In the genomic region with DNA sequence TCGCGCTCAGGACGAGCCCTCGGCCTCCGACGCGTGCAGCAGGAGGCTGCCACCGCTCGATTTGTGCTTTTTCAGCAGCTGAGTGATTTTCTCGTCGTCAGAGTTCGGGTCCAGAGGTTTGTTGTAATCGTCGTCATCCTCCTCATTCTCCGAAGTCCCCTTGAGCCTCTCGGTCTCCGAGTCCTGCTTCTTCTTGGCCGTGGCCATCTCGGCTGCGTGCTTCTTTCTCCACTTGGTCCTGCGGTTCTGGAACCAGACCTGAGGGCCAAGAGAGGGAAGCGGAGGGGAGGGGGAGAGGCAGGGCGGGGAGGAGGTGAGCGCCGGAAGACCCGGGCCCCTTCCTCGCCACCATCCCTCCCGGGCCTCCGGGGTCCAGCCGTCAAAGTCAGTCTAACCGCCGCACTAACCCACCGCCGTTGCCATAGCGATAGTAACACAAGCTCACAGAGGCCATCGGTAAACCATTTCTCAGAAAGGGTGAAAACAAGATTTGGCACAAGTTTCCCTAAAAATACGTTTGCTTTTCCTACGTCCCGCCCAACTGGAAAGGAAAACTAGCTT, we compare ENCODE assay signal across 11 mouse cellular contexts. TPM values are rescaled to one million over a fixed set of nuclear protein-coding genes. Genes with fewer than 3 reads are reported as not detected.
DNase-seq lines count a peak whose midpoint lies in the region; ATAC-seq and TF ChIP-seq lines count a peak whose summit lies in the region.
"Had no signal": no experiment of that assay in that cellular context is flagged by ENCODE, and none has a peak within 500 bp of the region (broad histone marks: within the 10 kb centered on the region; RNA-seq: fewer than 3 reads in every experiment).

No protein-coding gene starts in this region.

- intact Hi-C loops in heart, postnatal 36 days (cut with DNase I) = no loop called here

- H3K27ac ChIP-seq in heart, embryonic 13.5 days (replicated peaks) = no peak overlapping the region
- H3K27ac ChIP-seq in ES-E14 (ENCODE audit: insufficient read depth, low read depth, low read length, poor library complexity, severe bottlenecking) = no peak overlapping the region
- H3K27ac ChIP-seq in midbrain, embryonic 13.5 days = no peak overlapping the region
- H3K27ac ChIP-seq: liver, embryonic 14.5 days had no signal

- peaks cover 97% of the 10 kb centered on the region for H3K27me3 ChIP-seq in heart, embryonic 13.5 days (replicated peaks)
- H3K27me3 ChIP-seq in midbrain, embryonic 13.5 days = peaks cover 92% of the 10 kb centered on the region

- H3K4me1 ChIP-seq in heart, embryonic 13.5 days = peaks cover 22% of the 10 kb centered on the region
- H3K4me1 ChIP-seq in ES-E14 (ENCODE audit: control insufficient read depth in 2 of 2, insufficient read depth in 2 of 2, low read length in 2 of 2, poor library complexity in 1 of 2) = peaks cover 0 to 6% of the 10 kb centered on the region in 2 experiments; a peak in 1 of 4 replicates
- peaks cover 24% of the 10 kb centered on the region for H3K4me1 ChIP-seq in midbrain, embryonic 13.5 days (replicated peaks)

- ATAC-seq in heart, embryonic 13.5 days (ENCODE audit: extremely low read depth, insufficient number of reproducible peaks, low FRiP score, low TSS enrichment) = no peak
- ATAC-seq in midbrain, embryonic 13.5 days = peak; percentile 41; the same call in 1 of the 2 replicates

- no peaks in the 10 kb centered on the region for H3K36me3 ChIP-seq in heart, embryonic 13.5 days
- no peaks in the 10 kb centered on the region for H3K36me3 ChIP-seq in ES-E14 (ENCODE audit: control insufficient read depth, insufficient read depth, low read length, poor library complexity, severe bottlenecking)
- H3K36me3 ChIP-seq in midbrain, embryonic 13.5 days = no peaks in the 10 kb centered on the region

- no peak for DNase-seq in heart, postnatal 36 days
- DNase-seq in ES-E14 (ENCODE audit: low read depth, low spot score) = no peak
- peak; percentile 11 for DNase-seq in heart, postnatal 4 days
- DNase-seq in urinary bladder, postnatal 4 days (ENCODE audit: low spot score in 2 of 2) = no peak
- no peak for DNase-seq in layer of hippocampus, postnatal 10 days (ENCODE audit: low spot score in 2 of 2)
- DNase-seq in gastrocnemius, postnatal 25 days = no peak
- DNase-seq: gastrocnemius, postnatal 14 days had no signal

- no peak overlapping the region for H3K9ac ChIP-seq in heart, embryonic 13.5 days
- no peak overlapping the region for H3K9ac ChIP-seq in ES-E14 (ENCODE audit: insufficient read depth, low read depth, low read length, poor library complexity, severe bottlenecking)
- H3K9ac ChIP-seq in midbrain, embryonic 13.5 days (replicated peaks) = peak overlapping the region; percentile 23; the same call in 1 of the 2 replicates
- H3K9ac ChIP-seq: liver, embryonic 14.5 days had no signal

- H3K4me2 ChIP-seq in heart, embryonic 13.5 days = peak overlapping the region; percentile 24
- peak overlapping the region; percentile 44 for H3K4me2 ChIP-seq in midbrain, embryonic 13.5 days (replicated peaks)

- H3K9me3 ChIP-seq in heart, embryonic 13.5 days = no peaks in the 10 kb centered on the region
- no peaks in the 10 kb centered on the region for H3K9me3 ChIP-seq in ES-E14 (ENCODE audit: control insufficient read depth, insufficient read depth, low read depth, low read length)
- no peaks in the 10 kb centered on the region for H3K9me3 ChIP-seq in midbrain, embryonic 13.5 days

- H3K4me3 ChIP-seq in heart, embryonic 13.5 days = peak overlapping the region; percentile 29
- peak overlapping the region; percentile 23 for H3K4me3 ChIP-seq in ES-E14 (ENCODE audit: insufficient read depth in 1 of 2, low read depth in 1 of 2, low read length in 2 of 2, poor library complexity in 1 of 2, severe bottlenecking in 1 of 2)
- peak overlapping the region; percentile 26 for H3K4me3 ChIP-seq in midbrain, embryonic 13.5 days (replicated peaks)

- in situ Hi-C loops in ES-E14 (cut with MboI; ENCODE audit: low sequenced_read_pairs in 2 of 2, unreplicated experiment in 2 of 2) = loop anchor here in 1 of 2 experiments (25.0 kb wide), 2 partner anchors 822 to 947 kb away; a partner anchor contains a TSS

- under 1% methylated on average over 39 of the region's 39 CpGs for WGBS in heart, embryonic 13.5 days
- under 1% methylated on average over 39 of the region's 39 CpGs for WGBS in midbrain, embryonic 13.5 days

TF ChIP-seq in ES-E14, 5 proteins besides CTCF, POLR2A, EP300 and RAD21:
- TF ChIP-seq CHD2 (IDR thresholded peaks at IDR 0.05; ENCODE audit: low read depth, low read length) = no peak
- TF ChIP-seq MAFK (IDR thresholded peaks at IDR 0.05; ENCODE audit: insufficient read depth, low read depth, low read length) = no peak
- TF ChIP-seq HCFC1 (IDR thresholded peaks at IDR 0.05; ENCODE audit: borderline replicate concordance, insufficient read depth, low read length) = no peak
- TF ChIP-seq ZNF384 (IDR thresholded peaks at IDR 0.05; ENCODE audit: low read depth, low read length) = no peak
- TF ChIP-seq ZC3H11A (IDR thresholded peaks at IDR 0.05; ENCODE audit: borderline replicate concordance, low read depth, low read length) = no peak

RNA-seq across cellular contexts. Expression of a gene that starts 5.3 kb away (rescaled TPM):
- polyA plus RNA-seq in heart, embryonic 13.5 days (2015; fragmentation: Nextera tagmentation; extraction: Ambion mirVana) = 0.08 and 0.19 TPM in 2 replicates
- total RNA-seq in heart, postnatal 36 days (2021) = under 1 TPM in 1 of 2 experiments, not detected in 1; 0.11 TPM
- total RNA-seq in ES-E14 (2012; rRNA removed) = 0.04 and 0.11 TPM in 2 replicates
- total RNA-seq in heart, postnatal 4 days (2021) = not detected
- polyA plus RNA-seq in midbrain, embryonic 13.5 days (2015; fragmentation: Nextera tagmentation; extraction: Ambion mirVana) = 2.2 and 3.5 TPM in 2 replicates
- total RNA-seq in layer of hippocampus, postnatal 10 days (2021) = under 1 TPM; 0.62 to 0.91 TPM
- not detected for total RNA-seq in gastrocnemius, postnatal 25 days (2021)
- total RNA-seq: gastrocnemius, postnatal 14 days had no signal
- polyA plus RNA-seq: small intestine, adult 2 months had no signal
